Mouse (Mus musculus) liver, postnatal 0 days (tissue): ENCODE data around the gene Hpse.

Experiments
- CTCF ChIP-seq: sonication (generic); IDR thresholded peaks from 2 replicates; pipeline ENCODE4 v1.5.1; 2016; ENCODE audit warnings: antibody characterized with exemption, low read depth
- EP300 ChIP-seq: IDR thresholded peaks from 2 replicates; pipeline ENCODE4 v1.6.1; 2016; ENCODE audit warnings: antibody characterized with exemption, low read depth, mild to moderate bottlenecking

GRCm38 (mm10) chr5:100738802-100739201 lies 19.3 kb upstream of the Hpse start:
- TF ChIP-seq CTCF (no peak), EP300 (no peak)
